Mouse (Mus musculus) adrenal gland, adult 8-10 months (tissue): Measurements from ENCODE around the gene Madcam1. TPM values are rescaled to one million over a fixed set of nuclear protein-coding genes. Genes with fewer than 3 reads are reported as not detected.
A peak's percentile ranks its signal among the peaks of the same experiment; 100 is the strongest.

Experiments
- DNase-seq: peaks from one replicate; pipeline ENCODE4 v3.0.0; 2022
- total RNA-seq, 4 experiments: library from RNA; stranded (reverse); gene quantifications; 2 replicates each; pipeline ENCODE4 v1.2.4; 2022

Madcam1 gene
- not detected for total RNA-seq

DNA sequence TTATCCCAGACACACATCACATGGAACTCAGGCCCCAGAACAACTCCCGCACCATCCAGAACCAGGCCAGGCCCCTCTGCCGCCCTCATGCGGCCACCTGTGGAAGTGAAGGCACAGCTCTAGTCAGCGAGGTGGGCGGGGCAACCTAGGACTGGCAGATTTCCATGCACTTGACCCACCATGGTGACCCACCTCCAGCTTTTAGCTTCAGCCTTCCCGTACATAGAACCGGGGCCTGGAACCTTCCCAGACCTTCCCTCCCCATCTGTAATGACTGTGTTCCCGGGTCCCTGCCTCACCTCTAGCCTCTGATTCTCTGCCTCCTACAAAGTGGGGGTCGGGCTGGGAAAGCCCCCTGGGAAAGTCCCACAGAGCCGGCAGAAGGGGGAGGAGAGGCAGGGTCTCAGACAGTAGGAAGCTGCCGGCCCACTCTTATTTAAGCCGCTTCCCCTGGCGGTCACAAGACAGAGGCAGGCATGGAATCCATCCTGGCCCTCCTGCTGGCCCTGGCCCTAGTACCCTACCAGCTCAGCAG lies at the start of gene Madcam1:
Gene Madcam1 (plus strand): TSS at position 429 of the 535 bp plus-strand sequence.
- DNase-seq, result no peak

DNA sequence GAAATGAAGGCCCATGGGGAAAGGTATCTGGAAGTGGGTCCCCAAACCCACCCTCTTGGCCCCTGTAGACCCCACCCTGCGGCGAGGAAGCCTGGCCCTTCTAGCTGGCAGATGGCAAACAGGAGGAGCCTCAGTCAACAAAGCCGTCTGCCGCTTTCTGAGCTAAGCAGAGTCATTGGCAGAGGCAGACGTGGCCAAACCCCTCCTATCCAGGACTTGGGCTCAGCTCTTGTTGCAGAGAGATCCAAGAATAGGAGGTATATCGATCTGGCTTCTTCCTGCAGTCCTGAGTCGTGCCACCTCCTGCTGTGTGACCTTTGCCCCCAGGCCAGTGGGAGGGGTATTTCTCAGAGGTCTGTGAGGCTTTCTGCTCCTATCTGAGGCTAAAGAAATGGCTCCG lies 48.5 kb upstream of the Madcam1 start:
- DNase-seq, result no peak

DNA sequence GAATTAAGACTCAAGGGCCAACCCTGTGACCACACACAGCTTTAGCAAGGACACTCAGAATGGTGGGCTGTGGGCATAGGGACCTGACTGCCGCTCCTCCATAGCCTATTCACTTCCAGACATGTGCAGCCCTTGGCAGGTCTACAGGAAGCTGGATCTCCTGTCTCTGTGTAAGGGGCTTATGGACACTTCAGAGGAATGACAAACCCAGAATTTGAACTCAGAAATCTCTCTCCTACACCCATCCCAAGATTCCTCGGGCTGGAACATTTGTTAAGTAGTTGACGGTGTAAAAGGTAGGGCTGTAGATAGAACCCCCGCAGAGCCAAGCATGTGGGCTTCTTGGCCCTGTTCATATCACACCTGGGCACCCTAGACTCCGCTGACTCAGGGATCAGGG lies 48.0 kb upstream of the Madcam1 start:
- DNase-seq, result no peak

DNA sequence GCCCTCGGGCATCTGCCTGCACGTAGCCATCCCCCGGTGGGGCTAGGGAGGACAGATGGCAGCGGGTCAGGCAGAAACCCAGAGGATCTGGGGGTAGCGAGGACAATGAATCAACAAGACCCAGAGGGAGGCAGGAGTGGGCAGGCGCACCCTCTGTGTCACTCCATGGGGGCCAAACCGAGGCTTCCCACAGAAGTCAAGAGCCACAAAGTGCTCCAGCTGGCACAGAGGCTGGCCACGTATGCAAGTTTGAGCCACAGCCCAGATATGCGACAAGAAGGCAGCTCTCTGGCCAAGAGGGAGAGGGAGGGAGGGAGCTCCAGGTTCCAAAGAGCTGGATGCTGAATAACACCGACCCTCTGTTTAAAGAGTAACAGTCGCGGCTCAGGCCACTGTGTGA lies 40.4 kb upstream of the Madcam1 start:
- DNase-seq, result no peak

DNA sequence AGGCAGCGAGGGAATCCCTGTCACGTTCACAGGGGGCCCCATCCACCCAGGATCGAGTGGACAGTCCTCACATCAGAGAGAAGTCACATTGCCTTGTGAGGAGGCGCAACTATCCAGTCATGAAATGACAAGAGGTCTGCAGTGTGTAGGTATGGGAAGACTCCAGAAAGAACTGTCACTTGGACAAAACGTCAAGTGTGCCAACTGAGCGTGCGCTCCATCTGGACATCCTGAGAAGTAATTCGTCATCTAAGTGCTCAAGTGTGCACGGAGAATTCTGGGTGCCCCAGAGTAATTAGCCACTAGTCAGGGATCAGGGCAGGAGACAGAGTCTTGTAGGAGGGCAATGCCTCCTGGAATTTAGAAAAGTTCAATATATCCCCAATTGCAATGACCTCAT lies 39.0 kb upstream of the Madcam1 start:
- no peak for DNase-seq

DNA sequence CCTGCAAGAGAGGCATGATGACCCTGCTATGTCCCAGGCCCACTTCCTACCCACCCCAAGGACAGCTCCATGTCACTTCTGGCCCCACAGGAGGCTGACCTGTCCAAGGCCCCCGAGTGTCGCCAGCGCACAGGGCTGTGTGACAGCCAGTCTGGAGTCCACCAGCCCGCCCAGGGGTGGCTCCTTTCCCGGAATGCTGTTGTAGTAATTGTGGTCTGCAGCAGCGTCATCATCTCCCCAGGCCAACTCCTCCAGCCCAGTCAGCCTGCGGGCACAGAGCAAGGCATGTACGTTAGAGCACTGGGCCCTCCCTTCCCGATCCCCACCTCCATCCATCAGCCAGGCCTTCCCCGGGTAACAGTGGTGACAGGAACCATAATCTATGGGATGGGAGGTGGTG lies 38.2 kb upstream of the Madcam1 start:
- no peak for DNase-seq

DNA sequence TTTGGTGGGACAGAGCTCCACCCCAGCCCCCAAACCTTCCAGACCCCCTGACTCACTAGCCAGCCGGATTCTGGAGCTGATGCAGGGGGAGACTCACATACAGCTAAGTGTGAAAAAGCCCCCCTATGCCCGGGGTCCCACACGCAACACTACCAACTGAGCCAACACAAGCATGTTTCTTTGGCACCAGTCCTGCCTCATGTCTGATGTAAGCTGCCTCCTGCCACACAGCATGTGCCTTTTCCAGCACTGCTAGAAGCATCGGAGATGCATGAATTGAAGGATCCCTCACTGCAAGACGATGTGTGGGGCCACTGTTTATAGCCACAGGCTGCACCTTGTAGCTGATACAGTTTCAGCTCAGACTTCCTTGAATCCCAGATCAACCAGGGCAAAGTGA lies 36.0 kb upstream of the Madcam1 start:
- no peak for DNase-seq

DNA sequence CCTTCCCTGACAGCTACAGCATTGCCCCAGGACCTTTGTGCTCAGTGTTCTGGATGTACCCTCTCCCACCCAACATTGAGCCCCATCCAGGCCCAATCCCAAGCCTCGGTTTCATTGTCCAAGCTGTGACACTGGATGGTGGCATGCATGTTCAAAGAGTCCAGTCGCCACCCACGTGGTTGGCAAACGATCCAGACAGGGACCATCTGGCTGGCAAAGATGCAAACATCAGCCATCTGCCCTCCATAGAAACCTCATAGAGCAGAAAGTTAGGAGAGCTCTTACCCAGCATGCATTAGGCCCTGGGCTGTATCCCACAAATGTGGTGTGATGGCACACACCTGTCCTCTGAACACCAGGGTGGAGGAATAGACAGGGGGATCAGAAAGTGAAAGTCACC lies 32.9 kb upstream of the Madcam1 start:
- DNase-seq, result no peak

DNA sequence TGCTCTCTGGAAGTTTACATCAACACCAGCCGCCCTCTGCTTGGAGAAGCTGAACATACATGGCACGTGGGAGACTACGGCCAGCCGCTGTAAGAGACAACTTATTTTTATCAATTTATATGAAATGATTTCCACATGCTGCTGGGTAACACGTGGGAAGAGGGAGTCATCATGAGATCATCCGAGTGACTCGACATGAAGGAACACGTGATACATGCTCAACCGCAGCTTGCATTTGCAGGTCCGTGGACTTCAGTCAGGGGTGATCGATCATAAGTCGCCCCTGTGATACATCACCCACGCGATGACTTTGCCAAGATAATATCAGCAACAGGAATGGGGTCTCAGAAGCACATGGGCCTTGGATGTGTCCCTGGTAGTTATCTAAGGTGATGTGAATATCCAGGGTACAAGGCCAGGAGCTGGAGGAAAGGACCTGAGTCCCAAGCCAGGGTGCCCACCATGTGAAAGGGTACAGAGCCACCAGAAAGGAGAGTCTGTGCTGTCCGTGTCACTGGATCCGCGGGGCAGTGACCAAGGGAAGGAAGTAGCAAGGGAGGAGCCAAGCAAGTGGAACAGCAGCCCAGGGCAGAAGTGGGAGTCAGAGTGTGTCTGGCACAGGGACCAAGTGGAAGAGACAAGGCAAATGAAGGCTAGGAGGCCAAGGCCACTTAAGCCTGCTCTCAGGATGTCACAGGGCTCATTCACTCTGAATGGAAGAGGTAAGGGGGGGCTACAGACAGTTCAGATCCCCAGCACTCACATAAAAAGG lies 31.2 kb upstream of the Madcam1 start:
- DNase-seq, result peak; percentile 41

DNA sequence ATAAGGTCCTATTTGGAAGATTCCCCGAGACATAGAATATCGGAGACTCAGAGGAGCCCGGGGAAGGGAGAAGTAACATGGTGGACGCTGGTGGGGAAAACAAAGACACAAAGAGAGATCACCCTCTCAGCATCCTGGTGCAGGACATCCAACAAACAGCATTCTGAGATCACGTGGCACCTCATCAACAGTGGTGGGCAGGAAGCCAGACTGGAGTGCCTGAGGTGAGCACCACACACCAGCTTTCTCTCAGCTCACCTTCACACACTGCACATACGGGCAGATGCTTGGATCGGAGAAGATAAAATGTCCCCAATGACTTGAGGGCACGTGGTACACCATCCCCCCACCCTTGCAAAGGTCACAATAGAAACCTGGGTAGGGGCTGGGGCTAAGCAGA lies 28.1 kb upstream of the Madcam1 start:
- no peak for DNase-seq

DNA sequence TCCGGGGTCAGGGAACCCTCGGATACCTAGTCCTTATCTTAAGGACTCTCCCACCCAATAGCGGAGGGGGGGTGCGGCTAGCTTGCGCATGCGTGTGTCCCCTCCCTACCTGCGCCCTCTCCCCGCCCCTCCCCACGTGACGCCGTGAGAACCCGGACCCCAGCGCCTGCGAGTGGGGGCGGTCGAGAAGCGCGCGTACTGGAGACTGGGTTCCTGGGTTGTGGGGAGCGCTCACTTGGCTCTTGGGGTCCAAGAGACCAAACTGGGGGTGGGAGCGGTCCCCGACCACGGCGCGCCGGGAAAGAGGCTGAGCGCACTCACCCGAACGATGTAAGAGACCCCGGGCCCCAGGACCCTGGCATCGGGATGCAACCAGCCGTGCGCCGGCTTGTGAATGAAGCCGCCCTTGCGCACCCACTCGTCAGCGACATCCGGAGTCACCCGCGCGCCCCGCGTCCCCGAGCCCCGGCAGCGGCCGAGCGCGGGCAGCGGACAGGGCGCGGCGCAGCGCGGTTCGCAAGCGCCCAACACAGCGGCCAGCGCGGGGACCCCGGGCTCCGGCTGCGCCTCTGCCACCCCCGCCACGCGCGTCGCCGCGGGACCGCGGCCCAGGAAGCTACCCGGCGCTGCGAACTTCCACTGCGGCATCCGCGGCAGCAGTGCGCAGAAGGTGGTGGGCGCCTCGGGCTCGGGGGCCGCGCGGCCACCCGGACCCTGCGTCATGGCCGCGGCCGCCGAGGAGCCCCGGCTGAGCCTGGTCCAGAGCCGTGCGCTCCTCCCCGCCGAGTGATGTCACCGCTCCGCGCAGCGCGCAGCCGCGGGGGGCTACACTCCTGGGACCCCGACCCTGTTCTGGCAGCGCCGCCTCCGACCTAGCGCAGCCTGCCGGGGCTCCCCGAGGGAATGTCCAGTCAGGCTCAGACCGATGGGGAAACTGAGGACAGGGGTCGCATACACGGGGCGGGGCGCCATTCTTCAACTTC lies 26.9 kb upstream of the Madcam1 start, which contains the start of gene Shc2:
Gene Shc2 (minus strand): TSS at position 791 of the 983 bp plus-strand sequence.
- no peak for DNase-seq

DNA sequence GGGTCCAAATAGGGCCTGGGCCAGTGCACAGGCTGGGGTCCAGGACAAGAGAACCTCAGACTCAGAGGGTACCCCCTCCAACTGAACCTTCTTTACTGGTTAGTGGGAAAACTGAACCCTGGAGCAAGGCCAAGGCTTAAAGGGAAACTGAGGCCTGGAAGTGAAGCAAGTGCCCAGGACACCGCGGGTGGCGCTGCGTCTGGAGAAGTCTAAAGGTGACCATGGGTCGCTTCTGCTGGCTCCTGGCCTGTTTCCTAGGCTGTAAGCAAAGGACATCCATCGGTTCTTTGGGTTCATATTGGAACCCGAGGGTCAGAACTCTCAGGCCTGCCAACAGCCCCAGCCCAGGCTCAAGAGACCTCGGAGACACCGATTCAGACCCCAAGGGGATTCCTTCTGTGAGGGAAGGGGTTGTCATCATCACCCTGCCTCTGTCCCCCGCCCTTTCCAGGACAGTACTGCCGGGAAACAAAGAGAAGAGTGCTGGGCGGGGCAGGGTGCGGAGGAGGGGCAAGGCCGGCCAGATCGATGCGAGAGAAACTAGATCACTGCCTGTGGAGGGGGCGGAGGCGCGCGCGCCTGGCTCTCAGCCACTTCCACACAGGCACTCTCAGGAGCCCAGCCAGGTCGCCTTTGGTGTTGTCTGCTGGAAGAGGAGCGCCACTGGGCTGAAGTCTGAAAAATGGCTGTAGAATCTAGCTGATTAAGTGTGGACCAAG lies 25.7 kb upstream of the Madcam1 start:
- DNase-seq, result no peak

DNA sequence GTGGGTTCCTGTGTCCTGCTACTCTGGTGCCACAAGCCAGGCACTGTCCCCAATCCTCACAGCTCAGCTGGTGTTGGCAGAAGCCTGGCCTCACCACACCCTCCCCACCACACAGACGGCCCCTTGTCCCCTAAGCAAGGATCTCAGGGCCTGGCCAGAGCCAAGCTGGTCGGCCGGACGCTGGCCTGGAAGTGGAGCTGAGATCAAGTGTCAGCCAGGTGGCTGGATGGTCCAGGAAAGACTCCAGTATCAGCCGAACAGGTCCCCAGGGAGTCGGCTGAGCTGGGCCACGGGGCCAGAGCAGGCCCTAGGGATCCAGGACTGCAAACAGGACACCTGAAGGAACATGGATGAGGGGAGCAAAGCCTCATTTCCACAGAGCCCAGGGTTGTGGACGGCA lies 18.6 kb upstream of the Madcam1 start, which contains the start of gene Odf3l2:
Gene Odf3l2 (minus strand): TSS at position 28 of the 400 bp plus-strand sequence.
- DNase-seq, result no peak

DNA sequence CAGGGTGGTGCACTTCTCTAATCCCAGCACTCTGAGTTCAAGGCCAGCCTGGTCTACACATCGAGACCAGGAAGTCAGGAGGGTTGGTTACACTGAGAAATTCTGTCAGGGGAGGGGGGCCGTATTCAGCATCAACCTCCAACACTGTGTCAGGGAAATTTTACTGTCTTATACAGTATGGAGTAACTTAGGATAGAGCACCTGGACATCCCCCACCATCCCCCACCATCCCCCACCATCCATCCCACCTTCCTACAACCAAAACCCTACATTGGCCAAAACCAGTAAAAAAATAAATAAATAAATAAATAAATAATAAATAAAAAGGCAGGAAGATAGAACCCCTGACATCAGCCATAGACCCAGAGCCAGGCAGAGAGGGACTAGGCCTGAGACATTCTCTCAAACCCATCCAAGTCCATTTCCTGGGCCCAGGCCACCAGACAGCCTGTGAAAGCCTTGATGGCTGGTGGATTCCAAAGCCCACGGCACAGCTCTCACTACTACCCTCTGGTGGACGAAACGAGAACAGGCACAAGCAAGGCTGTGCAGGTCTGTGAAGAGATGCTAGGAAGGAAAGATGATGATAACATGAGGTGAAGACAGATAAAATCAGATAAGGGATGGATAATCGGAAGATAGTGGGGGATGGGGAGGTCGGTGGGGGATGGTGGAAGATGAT lies 15.1 kb upstream of the Madcam1 start:
- DNase-seq, result no peak

DNA sequence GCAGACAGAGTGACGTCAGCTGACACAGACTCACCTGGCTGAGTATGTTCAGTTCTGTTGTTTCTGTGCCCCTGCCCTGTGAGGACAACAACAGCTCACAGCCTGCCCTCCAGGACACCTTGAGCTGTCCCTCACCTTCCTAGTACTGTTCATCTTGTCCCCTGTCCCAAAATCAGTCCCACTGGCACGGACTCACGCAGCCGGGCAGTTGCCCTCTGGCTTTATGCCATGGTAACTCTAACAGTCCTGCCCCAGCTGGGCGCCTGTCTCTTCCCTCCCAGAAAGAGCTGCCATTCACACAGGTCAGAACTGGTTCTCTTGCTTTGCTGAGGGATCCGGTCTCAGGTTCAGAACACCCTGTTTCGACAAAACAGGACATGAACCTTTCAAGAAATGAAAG lies 11.6 kb upstream of the Madcam1 start:
- DNase-seq, result no peak

DNA sequence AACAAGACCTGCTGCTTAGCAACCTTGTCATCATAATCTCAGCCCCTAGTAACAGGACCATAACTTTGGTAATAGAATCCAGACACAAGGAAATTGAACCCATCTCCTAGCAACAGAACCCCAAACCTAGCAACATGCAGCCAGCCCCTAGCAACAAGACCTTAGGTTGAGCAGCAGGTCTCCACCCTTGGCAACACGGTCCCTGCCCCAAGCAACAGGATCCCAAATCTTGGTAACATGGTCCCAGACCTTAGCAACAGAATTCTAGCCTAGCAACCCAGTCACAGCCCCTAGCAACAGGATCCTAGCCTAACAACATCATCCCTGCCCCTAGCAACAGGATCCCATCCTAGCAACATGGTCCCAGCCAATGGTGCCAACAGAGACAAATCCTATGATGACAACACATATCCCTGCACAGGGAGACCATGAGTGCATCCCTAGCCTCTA lies 9.4 kb upstream of the Madcam1 start:
- DNase-seq, result no peak

DNA sequence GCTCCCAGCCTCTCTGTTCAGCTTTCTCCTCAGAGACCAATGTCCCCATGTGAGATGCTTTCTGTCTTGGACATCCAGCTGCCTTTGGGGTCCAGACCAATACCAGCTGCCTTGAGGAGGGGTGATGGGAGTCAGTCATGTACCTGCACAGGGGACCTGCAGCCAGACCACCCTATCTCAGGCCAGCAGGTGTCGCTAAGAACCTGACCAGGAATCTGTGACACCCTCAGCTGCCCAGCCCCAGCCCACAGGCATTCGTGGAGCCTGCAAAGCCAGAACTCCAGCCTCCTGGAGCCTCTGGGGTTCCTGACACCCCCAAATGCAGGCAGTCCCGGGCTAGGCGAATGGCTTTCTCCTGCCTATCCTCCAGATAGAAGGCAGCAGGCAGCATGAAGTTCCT lies 5.5 kb upstream of the Madcam1 start:
- no peak for DNase-seq

DNA sequence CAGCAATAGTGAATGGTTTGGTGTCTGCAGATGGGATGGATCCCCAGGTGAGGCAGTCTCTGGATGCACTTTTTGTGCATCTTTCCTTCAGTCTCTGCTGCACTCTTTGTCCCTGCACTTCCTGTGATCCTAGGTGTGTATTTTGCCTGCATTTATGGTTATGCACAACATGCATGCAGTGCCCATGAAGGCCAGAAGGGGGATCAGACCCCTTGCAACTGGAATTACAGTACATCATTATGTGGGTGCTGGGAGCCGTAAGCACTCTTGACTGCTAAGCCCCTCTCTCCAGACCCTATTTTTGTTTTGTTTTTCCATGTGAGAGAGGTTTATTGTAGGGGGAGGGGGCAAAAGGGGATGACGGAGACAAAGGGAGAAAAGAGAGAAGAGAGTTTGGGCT lies 4.1 kb upstream of the Madcam1 start:
- no peak for DNase-seq

DNA sequence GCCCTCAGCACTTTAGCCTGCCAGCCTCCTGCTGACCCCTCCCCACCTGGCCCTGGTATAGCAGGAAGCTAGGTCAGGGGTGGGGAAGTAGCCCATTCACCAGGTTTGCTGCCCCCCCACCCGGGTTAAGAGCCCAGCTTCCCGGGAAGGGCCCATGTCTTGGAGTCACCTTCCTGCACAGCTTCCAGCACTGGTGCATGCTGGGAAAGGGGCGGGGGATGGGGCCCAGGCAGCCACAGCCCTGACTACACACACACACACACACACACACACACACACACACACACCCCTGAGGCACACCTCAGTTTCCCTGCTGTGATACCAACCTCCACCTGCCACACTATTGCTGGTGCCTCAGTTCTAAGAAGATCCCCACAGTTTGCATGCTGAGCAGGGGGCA lies 2.5 kb upstream of the Madcam1 start:
- no peak for DNase-seq

DNA sequence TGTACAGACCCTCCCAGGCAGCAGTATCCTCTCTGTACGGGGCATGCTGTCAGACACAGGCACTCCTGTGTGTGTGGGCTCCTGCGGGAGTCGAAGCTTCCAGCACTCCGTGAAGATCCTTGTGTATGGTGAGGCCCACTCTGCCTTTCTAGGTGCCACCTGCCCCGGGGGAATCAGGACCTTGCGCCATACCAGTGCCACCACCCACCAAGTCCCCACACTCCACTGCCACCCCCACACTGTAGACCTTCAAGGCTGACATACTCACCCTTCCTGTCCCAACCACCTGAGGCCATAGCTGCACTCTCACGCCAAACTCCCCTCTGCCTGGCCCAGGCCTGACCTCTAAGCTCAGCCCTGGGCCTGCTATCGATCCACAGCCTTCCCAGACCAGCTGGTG lies 692 bp downstream of the Madcam1 start:
- DNase-seq, result no peak

DNA sequence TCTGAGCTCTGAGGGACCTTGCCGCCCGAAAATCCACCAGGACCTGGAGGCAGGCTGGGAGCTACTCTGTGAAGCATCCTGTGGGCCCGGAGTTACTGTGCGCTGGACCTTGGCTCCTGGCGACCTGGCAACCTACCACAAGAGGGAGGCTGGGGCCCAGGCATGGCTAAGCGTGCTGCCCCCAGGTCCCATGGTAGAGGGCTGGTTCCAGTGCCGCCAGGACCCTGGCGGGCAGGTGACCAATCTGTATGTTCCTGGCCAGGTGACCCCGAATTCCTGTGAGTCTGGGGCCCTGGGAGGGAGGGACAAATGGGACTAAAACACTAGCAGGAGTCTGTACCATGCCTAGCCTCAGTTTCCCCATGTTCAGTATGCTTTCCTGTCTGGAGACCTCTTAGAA lies 2.1 kb downstream of the Madcam1 start:
- DNase-seq, result no peak

DNA sequence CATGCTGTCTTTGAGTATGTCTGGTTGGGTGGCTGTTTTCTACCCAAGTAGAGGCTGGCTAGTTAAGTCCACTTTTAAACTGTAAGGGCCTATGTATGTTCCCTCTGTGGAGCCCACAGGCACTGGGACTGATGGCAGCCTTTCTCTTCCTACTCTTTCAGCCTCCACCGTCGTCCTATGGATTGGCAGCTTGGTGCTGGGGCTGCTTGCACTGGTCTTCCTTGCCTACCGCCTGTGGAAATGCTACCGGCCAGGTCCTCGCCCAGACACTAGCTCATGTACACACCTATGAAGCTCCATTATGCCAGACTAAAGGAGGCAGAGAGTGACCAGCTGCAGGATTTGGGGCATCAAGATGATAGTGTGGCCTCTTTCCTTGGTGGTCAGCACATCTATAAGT lies 3.7 kb downstream of the Madcam1 start:
- DNase-seq, result no peak
